Mouse (Mus musculus): ENCODE data around the gene Znhit3. TPM values are rescaled to one million over a fixed set of nuclear protein-coding genes. Genes with fewer than 3 reads are reported as not detected.

Gene Znhit3
- polyA plus RNA-seq (2015; fragmentation: Illumina TruSeq; extraction: RNeasy Lipid Tissue Mini Kit (QIAGEN cat#74804); ENCODE audit: insufficient read depth, low read depth, low replicate concordance), result 5.5 TPM

DNA sequence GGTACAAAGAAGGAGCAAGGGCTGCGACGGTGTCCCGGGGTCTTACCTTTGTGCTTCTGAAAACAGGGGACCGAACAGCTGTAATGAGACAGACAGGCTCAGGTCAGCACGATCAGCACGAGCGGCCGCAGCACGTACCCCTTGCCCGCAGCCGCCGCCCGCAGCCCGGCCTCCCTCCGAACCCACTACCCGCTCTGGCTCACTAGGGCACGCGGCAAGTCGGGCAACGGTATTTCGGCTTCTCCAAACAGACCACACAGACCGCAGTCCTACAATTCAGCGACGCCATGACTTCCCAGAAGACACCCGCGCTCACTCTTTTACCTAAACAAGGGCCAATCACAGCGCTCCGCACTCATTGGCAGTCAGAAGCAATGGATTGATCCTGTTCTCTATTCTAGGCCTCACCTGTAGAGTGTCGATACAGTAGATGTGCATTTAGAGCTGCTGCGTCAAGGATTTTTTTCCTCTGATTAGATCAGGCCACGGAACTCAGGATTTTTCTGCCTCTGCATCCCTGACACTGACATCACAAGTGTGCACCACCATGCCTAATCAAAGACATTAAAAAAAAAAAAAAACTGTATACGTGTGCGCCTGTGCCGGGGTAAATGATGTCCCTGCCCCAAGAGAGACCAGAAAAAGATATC lies at the start of gene Znhit3:
Gene Znhit3, minus strand, starts transcription at position 314 of the 650 bp plus-strand sequence.

DNA sequence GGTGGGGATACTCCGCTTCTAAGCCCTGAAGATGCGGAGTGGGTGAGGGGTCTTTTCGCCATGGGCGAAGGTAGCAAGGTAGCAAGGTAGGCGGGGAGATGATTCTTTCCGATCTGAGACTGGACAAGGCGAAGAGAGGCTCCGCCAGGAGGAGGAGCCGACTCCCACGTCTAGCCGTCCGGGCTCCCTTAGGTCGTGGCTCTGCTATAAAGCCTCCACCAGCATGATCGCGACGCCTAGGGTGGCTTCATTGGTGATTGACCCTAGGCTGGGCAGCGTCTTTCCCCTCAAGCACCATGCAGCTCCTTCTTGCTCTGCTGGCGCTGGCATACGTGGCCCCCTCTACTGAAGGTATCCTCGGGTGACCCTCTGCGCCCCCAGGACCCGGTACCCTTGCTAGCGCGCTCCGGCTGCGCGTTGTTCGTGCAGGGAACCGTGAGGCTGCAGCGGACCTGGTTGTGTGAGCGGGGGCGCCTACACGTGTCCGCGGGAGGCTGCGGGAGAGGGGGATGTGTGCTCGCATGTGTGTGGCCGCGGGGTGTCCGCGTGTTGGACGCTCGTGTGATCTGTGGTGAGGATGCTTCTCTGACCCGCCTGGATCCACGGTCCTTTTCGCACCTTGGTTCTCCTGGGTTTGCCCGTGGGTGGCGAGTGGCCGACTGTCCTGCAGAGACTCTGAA lies 41.6 kb upstream of the Znhit3 start, which contains the start of gene Car4:
Gene Car4, plus strand, starts transcription at position 196 of the 680 bp plus-strand sequence.

DNA sequence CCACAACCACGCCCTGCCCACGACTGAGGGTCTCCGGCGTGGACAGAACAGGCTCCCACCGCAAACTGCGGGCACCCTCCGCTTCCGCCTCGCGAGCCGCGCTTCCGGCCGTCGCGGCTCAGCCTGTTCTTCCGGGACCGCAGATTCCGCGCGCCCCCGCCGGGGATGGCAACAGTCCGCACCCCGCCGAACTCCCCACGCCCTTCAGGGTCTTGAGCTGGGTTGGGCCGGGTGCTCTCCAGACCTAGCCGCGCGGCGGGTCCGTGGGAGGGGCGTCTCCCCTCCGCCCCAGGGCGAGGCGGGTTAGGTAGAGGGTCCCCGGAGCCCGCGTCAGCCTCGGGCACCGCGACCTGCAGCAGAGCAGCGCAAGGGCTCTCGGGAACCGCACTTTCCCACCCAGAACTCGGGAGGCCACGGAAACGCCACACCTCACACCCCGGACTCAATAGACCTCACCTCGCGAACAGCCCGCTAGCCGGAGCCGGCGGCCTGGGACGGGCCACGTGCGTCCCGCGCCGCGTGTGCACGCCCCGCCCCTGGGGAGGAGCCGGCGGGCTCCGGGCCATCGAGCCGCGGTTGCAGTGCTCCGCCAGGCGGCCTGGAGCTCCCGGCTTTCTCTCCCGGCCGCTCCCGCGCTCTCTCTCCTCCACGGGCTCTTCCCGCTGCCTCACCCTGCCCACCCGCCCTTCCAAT lies 36.2 kb downstream of the Znhit3 start, which contains the start of the genes Myo19 and Pigw:
Gene Myo19, plus strand, starts transcription at position 377 of the 693 bp plus-strand sequence.
Gene Pigw, minus strand, starts transcription at position 514 of the 693 bp plus-strand sequence.

DNA sequence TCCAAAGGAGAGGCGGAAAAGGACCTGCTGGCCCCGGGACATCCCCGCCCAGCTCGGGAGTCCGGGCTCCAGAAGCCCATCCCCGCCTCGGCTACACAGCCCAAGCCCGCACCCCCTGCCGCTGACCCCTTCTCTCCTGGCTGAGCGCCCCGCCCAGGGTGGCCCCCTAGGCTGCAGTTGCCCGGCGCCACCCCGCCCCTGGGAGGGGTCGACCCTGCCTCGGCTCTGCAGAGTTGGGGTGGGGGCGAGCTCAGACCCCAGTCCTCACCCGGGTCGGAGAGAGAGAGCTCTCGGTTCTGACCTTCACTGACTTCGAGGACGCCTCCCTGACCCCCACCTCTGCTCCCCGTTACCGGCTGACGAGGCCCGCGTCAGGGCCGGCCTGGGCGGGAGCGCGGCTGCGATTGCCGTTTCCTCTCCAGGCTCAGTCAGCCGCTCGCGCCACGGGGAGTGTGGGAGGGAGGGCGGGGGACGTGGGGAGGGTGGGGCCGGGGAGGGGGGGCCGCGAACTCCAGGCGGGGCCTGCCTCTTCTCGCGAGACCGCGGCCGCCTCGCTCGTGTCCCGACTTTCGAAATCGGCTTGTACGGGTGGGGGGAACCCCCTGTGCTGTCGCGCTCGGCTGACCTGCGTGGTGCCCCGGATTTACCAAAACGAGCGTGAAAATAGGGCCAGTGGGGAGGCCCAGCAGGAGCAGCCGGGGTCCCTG lies 45.7 kb downstream of the Znhit3 start, which contains the start of gene Ggnbp2:
Gene Ggnbp2, minus strand, starts transcription at position 481 of the 707 bp plus-strand sequence.

Other genes with a start within 250 kb of the Znhit3 start
- gene Mrm1, start 96.9 kb downstream of the Znhit3 start, polyA plus RNA-seq (2015; fragmentation: Illumina TruSeq; extraction: RNeasy Lipid Tissue Mini Kit (QIAGEN cat#74804); ENCODE audit: insufficient read depth, low read depth, low replicate concordance), result 3.9 TPM
- 1.8 TPM for gene Dhrs11, start 87.4 kb downstream of the Znhit3 start, polyA plus RNA-seq (2015; fragmentation: Illumina TruSeq; extraction: RNeasy Lipid Tissue Mini Kit (QIAGEN cat#74804); ENCODE audit: insufficient read depth, low read depth, low replicate concordance)
- gene Ggnbp2, start 45.5 kb downstream of the Znhit3 start, polyA plus RNA-seq (2015; fragmentation: Illumina TruSeq; extraction: RNeasy Lipid Tissue Mini Kit (QIAGEN cat#74804); ENCODE audit: insufficient read depth, low read depth, low replicate concordance), result 21.3 TPM
- gene Myo19, start 36.2 kb downstream of the Znhit3 start, polyA plus RNA-seq (2015; fragmentation: Illumina TruSeq; extraction: RNeasy Lipid Tissue Mini Kit (QIAGEN cat#74804); ENCODE audit: insufficient read depth, low read depth, low replicate concordance), result 1.0 TPM
- gene Pigw, start 36.1 kb downstream of the Znhit3 start, polyA plus RNA-seq (2015; fragmentation: Illumina TruSeq; extraction: RNeasy Lipid Tissue Mini Kit (QIAGEN cat#74804); ENCODE audit: insufficient read depth, low read depth, low replicate concordance), result 1.3 TPM
- 37.5 TPM for gene Car4, start 41.4 kb upstream of the Znhit3 start, polyA plus RNA-seq (2015; fragmentation: Illumina TruSeq; extraction: RNeasy Lipid Tissue Mini Kit (QIAGEN cat#74804); ENCODE audit: insufficient read depth, low read depth, low replicate concordance)
- gene Usp32, start 223.8 kb upstream of the Znhit3 start, polyA plus RNA-seq (2015; fragmentation: Illumina TruSeq; extraction: RNeasy Lipid Tissue Mini Kit (QIAGEN cat#74804); ENCODE audit: insufficient read depth, low read depth, low replicate concordance), result 5.7 TPM